Mouse (Mus musculus) forebrain, embryonic 11.5 days (tissue): ENCODE data around the gene Svs1. TPM values are rescaled to one million over a fixed set of nuclear protein-coding genes. Genes with fewer than 3 reads are reported as not detected.
"Not testable (repeated sequence)": the region's sequence is repeated elsewhere in the genome, so short reads cannot be mapped to it uniquely, and the experiment has no call there.

Source experiments
- ATAC-seq: fragments of 200-750 bp; cut with Nextera tagmentation; replicated peaks from 2 replicates; pipeline ENCODE4 v1.8.0; 2017; ENCODE audit warnings: moderate TSS enrichment; ENCODE audit not compliant: low FRiP score
- DNase-seq: peaks from one replicate; pipeline ENCODE4 v3.0.0-alpha.2; 2017; ENCODE audit warnings: low spot score
- H3K27ac ChIP-seq: fragments of 300-500 bp; sonication (generic); 2 replicates; pipeline ENCODE4 v1.5.1; 2014; ENCODE audit warnings: low read depth, low read length
- H3K27me3 ChIP-seq: fragments of 300-500 bp; sonication (generic); 2 replicates; pipeline ENCODE4 v1.6.1; 2014; ENCODE audit warnings: mild to moderate bottlenecking, low read length, mixed read lengths; ENCODE audit not compliant: control insufficient read depth, insufficient read depth
- H3K36me3 ChIP-seq: fragments of 300-500 bp; sonication (generic); 2 replicates; pipeline ENCODE4 v1.6.1; 2014; ENCODE audit warnings: mild to moderate bottlenecking, low read length, moderate library complexity, mixed read lengths; ENCODE audit not compliant: control insufficient read depth, insufficient read depth
- H3K4me1 ChIP-seq: fragments of 300-500 bp; sonication (generic); replicated peaks from 2 replicates; pipeline ENCODE4 v1.6.1; 2014; ENCODE audit warnings: low read length, mixed read lengths; ENCODE audit not compliant: control insufficient read depth, insufficient read depth
- H3K4me2 ChIP-seq: fragments of 300-500 bp; sonication (generic); 2 replicates; pipeline ENCODE4 v1.6.1; 2014; ENCODE audit warnings: low read depth, mild to moderate bottlenecking, low read length, moderate library complexity, mixed read lengths; ENCODE audit not compliant: severe bottlenecking
- H3K4me3 ChIP-seq: fragments of 300-500 bp; sonication (generic); 2 replicates; pipeline ENCODE4 v1.5.1; 2014; ENCODE audit warnings: low read depth, low read length
- H3K9ac ChIP-seq: fragments of 300-500 bp; sonication (generic); 2 replicates; pipeline ENCODE4 v1.6.1; 2014; ENCODE audit warnings: low read length
- H3K9me3 ChIP-seq: fragments of 300-500 bp; sonication (generic); 2 replicates; pipeline ENCODE4 v1.6.1; 2016; ENCODE audit warnings: low read length, mixed read lengths; ENCODE audit not compliant: control insufficient read depth
- WGBS: fragments of 180-500 bp; shearing (Covaris S2); extraction: QIAGEN DNeasy Blood & Tissue Kit; methylation state at CpG from one replicate; pipeline ENCODE4 v1.1.7; 2014; 5-methylcytosine and 5-hydroxymethylcytosine counted together
- polyA plus RNA-seq: library from polyadenylated mRNA; unstranded; fragments of >200 nt; fragmentation: Nextera tagmentation; extraction: Ambion mirVana; gene quantifications from 2 replicates; pipeline ENCODE4 v1.2.1, GENCODE M21; 2014

Gene Svs1
- polyA plus RNA-seq, 1 experiment from 2014 or later: not detected

DNA sequence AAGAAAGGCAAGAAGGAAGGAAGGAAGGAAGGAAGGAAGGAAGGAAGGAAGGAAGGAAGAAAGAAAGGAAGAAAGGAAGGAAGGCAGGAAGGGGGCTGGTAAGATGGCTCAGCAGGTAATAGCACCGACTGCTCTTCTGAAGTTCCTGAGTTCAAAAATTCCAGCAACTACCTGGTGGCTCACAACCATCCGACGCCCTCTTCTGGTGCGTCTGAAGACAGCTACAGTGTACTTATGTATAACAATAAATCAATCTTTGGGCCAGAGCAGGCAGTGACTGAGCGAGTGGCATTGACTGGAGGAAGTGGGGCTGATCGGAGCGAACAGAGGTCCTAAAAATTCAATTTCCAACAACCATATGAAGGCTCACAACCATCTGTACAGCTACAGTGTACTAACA is 27.5 kb upstream of the Svs1 start:
- not testable (repeated sequence) for DNase-seq, ATAC-seq
- WGBS: 34% methylated on average over 7 of the region's 7 CpGs

DNA sequence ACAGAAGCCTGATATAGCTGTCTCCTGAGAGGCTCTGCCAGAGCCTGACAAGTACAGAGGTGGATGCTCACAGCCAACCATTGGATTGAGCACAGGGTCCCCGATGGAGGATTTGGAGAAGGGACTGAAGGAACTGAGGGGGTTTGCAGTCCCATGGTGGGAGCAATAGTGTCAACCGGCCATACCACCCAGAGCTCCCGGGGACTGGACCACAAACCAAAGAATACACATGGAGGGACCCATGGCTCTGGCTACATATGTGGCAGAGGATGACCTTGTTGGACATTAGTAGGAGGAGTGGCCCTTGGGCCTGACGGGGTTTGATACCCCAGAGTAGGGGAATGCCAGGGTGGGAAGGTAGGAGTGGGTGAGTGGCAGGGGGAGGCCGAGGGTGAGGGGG is 20.0 kb upstream of the Svs1 start:
- ATAC-seq, DNase-seq, H3K4me2 ChIP-seq, H3K4me1 ChIP-seq, H3K9me3 ChIP-seq, H3K4me3 ChIP-seq, H3K36me3 ChIP-seq, H3K9ac ChIP-seq, H3K27me3 ChIP-seq, H3K27ac ChIP-seq: not testable (repeated sequence)
- WGBS: 84% methylated on average over 5 of the region's 5 CpGs

More for the DNA sequence above, 27.5 kb upstream of the Svs1 start:
- H3K4me1 ChIP-seq, H3K27me3 ChIP-seq, H3K9ac ChIP-seq, H3K4me3 ChIP-seq, H3K4me2 ChIP-seq, H3K9me3 ChIP-seq, H3K36me3 ChIP-seq, H3K27ac ChIP-seq: not testable (repeated sequence)

DNA sequence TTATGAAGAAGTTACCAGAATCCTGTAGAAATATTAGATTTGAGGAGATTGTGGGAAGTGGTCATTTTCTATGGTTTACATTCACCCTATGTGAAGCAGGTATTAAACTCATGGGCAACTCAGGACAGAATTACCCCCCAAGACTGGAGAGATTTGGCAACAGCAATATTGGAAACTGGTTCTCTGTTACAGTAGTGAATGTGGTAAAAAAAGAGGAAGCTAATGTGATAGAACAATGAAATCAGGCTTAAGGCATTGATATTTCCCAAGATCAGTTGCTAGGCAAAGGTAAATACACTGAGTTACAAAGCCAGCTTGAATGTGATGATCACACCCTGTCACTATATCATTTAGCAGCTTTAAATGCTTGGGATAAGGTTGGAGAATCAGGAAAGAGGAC is 18.8 kb upstream of the Svs1 start:
- Histone ChIP-seq H3K9me3 (no peaks in the 10 kb centered on the region), H3K9ac (no peak overlapping the region), H3K4me2 (no peak overlapping the region), H3K27ac (no peak overlapping the region), H3K4me1 (no peaks in the 10 kb centered on the region), H3K4me3 (no peak overlapping the region), H3K27me3 (no peaks in the 10 kb centered on the region), H3K36me3 (no peaks in the 10 kb centered on the region)
- DNase-seq (no peak), ATAC-seq (no peak)

DNA sequence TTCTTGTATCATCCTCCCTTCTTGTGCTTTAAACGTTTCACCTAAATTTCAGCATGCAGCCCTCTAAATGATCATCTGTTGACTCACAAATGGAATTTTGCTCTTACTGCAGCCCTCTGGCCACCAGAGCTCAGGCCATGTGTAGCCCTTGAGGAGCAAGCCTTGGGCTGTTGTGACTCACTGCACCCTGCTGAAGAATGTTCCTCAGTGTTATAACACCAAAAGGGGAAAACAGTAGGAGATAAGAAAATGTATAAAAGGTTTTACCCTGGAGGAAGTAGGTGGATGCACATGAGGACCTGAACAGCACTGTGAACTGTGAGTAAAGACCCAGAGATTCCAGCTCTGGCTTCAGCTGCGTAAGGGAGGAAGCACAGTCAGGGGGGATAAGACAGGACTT is 12.0 kb upstream of the Svs1 start, which contains the start of gene Doxl2:
Doxl2 (plus strand) TSS at position 301 of the 400 bp plus-strand sequence.
- ATAC-seq: no peak
- H3K27me3 ChIP-seq: no peaks in the 10 kb centered on the region
- H3K4me1 ChIP-seq: no peaks in the 10 kb centered on the region
- no peaks in the 10 kb centered on the region for H3K9me3 ChIP-seq
- WGBS: 92% methylated on average over 2 of the region's 2 CpGs
- no peak within 1 kb of the TSS for H3K4me3 ChIP-seq
- peak; percentile 44 for DNase-seq
- H3K27ac ChIP-seq: no peak within 1 kb of the TSS
- H3K9ac ChIP-seq: no peak within 1 kb of the TSS
- no peak within 1 kb of the TSS for H3K4me2 ChIP-seq
- no peaks in the 10 kb centered on the region for H3K36me3 ChIP-seq

DNA sequence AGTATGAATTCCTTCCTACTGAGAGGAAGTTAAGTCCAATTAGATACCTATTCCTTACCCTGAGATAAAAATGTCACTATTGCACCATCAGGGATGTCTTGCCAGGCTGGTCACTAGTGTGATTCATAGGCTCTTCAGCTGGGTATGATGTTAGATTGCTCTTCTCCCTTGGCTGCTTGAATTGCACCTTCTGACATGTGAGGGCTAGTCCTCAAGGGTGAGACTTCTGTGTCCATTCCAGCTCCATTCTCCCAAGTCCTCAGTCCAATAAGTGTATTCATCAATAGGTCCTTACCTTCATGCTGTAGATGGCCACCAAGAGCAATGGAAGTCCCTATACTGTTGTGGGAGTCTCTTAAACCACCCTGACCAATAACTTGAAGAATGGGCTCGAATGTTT is 7.0 kb upstream of the Svs1 start:
- H3K4me2 ChIP-seq: no peak overlapping the region
- no peak overlapping the region for H3K4me3 ChIP-seq
- ATAC-seq (no peak), DNase-seq (no peak)
- no peak overlapping the region for H3K9ac ChIP-seq
- WGBS: 53% methylated on average over 1 of the region's 1 CpGs
- H3K9me3 ChIP-seq: no peaks in the 10 kb centered on the region
- H3K27me3 ChIP-seq: no peaks in the 10 kb centered on the region
- H3K36me3 ChIP-seq: no peaks in the 10 kb centered on the region
- H3K27ac ChIP-seq: no peak overlapping the region
- no peaks in the 10 kb centered on the region for H3K4me1 ChIP-seq

DNA sequence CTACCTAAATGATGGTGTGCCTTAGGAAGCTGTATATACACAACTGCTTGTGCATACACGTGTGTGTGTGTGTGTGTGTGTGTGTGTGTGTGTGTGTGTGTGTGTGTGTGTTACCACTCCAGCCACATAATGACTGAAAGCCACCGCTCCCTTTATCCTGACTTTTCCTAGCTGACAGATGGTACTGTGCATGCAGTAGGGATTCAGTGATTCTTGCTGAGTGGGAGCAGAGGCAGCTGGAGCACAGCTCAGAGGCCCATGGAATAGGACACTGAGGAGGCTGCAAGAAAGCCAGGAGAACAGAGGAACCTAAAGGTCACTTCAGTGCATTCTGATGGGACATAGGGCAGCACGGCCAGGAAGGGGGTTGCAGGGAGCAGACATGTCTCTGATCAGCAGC is 4.4 kb upstream of the Svs1 start:
- H3K4me2 ChIP-seq: no peak overlapping the region
- DNase-seq (no peak), ATAC-seq (no peak)
- H3K36me3 ChIP-seq: no peaks in the 10 kb centered on the region
- H3K9ac ChIP-seq: no peak overlapping the region
- H3K27me3 ChIP-seq: no peaks in the 10 kb centered on the region
- WGBS: 79% methylated on average over 3 of the region's 3 CpGs
- no peaks in the 10 kb centered on the region for H3K4me1 ChIP-seq
- no peak overlapping the region for H3K4me3 ChIP-seq
- H3K9me3 ChIP-seq: no peaks in the 10 kb centered on the region
- H3K27ac ChIP-seq: no peak overlapping the region

DNA sequence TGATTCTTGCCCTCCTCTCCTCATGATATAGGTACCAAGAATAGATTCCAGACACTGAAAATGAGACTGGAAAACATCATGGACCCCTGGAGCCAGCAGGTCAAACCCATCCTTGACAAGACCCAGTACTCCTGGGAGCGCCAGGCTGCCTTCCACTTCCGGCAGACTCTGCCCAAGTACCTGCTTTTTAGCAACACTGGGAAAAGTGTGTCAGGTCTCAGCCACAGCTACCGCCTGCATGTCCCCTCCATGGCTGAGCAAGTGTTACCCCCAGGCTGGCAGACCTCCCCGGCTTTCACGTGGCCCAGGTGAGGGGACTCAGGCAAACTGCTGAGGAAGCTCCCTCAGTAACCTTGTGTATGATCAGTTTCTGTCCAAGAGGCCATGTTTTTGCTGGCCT is 3.3 kb downstream of the Svs1 start:
- H3K9me3 ChIP-seq: no peaks in the 10 kb centered on the region

DNA sequence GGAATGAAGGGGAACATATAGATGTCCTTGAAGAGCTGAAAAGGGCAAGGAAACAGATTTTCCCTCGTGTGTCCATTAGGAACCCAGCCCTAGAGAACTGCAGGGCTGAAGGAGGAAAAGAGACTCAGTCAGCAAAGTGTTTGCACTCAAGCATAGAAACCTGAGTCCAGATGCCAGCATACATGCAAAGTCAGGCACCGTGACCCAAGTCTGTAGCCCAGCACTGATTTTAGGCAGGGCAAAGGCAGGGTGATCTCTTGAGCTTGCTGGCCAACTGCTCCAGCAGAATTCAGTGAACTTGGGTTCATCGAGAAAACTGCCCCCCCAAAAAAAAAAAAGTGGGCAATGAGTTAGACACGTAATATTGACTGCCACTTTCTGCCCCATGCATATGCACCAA is 5.3 kb downstream of the Svs1 start:
- ATAC-seq: no peak

More for the DNA sequence above, 3.3 kb downstream of the Svs1 start:
- no peaks in the 10 kb centered on the region for H3K4me1 ChIP-seq
- H3K9ac ChIP-seq: no peak overlapping the region
- no peaks in the 10 kb centered on the region for H3K36me3 ChIP-seq
- DNase-seq (no peak), ATAC-seq (no peak)
- no peak overlapping the region for H3K4me2 ChIP-seq
- H3K27ac ChIP-seq: no peak overlapping the region
- no peaks in the 10 kb centered on the region for H3K27me3 ChIP-seq
- H3K4me3 ChIP-seq: no peak overlapping the region
- WGBS: 95% methylated on average over 5 of the region's 5 CpGs

DNA sequence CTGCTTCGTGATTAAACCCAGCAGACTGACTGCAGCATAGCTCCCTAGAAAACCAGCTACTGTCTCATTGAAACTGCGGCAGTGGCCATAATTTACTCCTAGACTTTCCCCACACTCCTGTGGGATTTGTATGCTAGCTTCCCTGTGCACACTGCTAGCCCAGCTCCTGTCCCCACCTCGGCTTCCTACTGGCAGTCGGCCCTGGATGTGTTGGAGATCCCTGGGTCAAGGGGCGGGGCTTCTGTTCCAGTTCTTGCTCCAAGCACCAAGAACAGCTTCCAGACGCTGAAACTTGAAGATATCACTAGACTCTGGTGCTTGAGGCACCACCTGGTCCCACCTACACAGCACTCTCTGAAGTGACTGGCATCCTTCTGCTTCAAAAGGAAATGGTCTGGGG is 11.5 kb downstream of the Svs1 start:
- Histone ChIP-seq H3K36me3 (no peaks in the 10 kb centered on the region), H3K4me3 (no peak overlapping the region), H3K9me3 (no peaks in the 10 kb centered on the region), H3K27ac (no peak overlapping the region), H3K4me2 (no peak overlapping the region), H3K4me1 (no peaks in the 10 kb centered on the region), H3K9ac (no peak overlapping the region), H3K27me3 (no peaks in the 10 kb centered on the region)
- DNase-seq (no peak), ATAC-seq (no peak)
- WGBS: 76% methylated on average over 6 of the region's 6 CpGs

More for the DNA sequence above, 5.3 kb downstream of the Svs1 start:
- Histone ChIP-seq H3K4me3 (no peak overlapping the region), H3K9me3 (no peaks in the 10 kb centered on the region), H3K36me3 (no peaks in the 10 kb centered on the region), H3K27me3 (no peaks in the 10 kb centered on the region), H3K27ac (no peak overlapping the region), H3K4me1 (no peaks in the 10 kb centered on the region), H3K4me2 (no peak overlapping the region), H3K9ac (no peak overlapping the region)
- 82% methylated on average over 4 of the region's 4 CpGs for WGBS
- DNase-seq: no peak
